Mouse (Mus musculus) midbrain, postnatal 0 days (tissue): ENCODE results near the gene Exoc4. TPM values are rescaled to one million over a fixed set of nuclear protein-coding genes. Genes with fewer than 3 reads are reported as not detected.

Experiments
- ATAC-seq: fragments of 200-750 bp; cut with Nextera tagmentation; 2 replicates; pipeline ENCODE4 v1.8.0; 2017; ENCODE audit warnings: moderate number of reproducible peaks, mild to moderate bottlenecking, moderate TSS enrichment, moderate library complexity; ENCODE audit not compliant: low FRiP score
- DNase-seq: peaks from one replicate; pipeline ENCODE4 v3.0.0-alpha.2; 2015; ENCODE audit warnings: low spot score
- H3K27ac ChIP-seq: fragments of 300-500 bp; sonication (generic); 2 replicates; pipeline ENCODE4 v1.5.1; 2014; ENCODE audit warnings: low read depth, mild to moderate bottlenecking, low read length, mixed read lengths
- H3K27me3 ChIP-seq: fragments of 300-500 bp; sonication (generic); 2 replicates; pipeline ENCODE4 v1.6.1; 2014; ENCODE audit warnings: low read length, control low read depth, mixed read lengths; ENCODE audit not compliant: insufficient read depth
- H3K36me3 ChIP-seq: fragments of 300-500 bp; sonication (generic); 2 replicates; pipeline ENCODE4 v1.6.1; 2014; ENCODE audit warnings: low read length, control low read depth, mixed read lengths; ENCODE audit not compliant: insufficient read depth
- H3K4me1 ChIP-seq: fragments of 300-500 bp; sonication (generic); 2 replicates; pipeline ENCODE4 v1.6.1; 2014; ENCODE audit warnings: mild to moderate bottlenecking, control low read depth, antibody characterized with exemption, low read length, mixed read lengths; ENCODE audit not compliant: insufficient read depth
- H3K4me2 ChIP-seq: fragments of 300-500 bp; sonication (generic); 2 replicates; pipeline ENCODE4 v1.6.1; 2014; ENCODE audit warnings: low read depth, mild to moderate bottlenecking, low read length, mixed read lengths; ENCODE audit not compliant: poor library complexity, severe bottlenecking
- H3K4me3 ChIP-seq: fragments of 300-500 bp; sonication (generic); 2 replicates; pipeline ENCODE4 v1.5.1; 2014; ENCODE audit warnings: low read depth, mild to moderate bottlenecking, low read length, moderate library complexity
- H3K9ac ChIP-seq: fragments of 300-500 bp; sonication (generic); replicated peaks from 2 replicates; pipeline ENCODE4 v1.6.1; 2014; ENCODE audit warnings: mild to moderate bottlenecking, low read length, moderate library complexity, mixed read lengths; ENCODE audit not compliant: poor library complexity, severe bottlenecking
- H3K9me3 ChIP-seq: fragments of 300-500 bp; sonication (generic); 2 replicates; pipeline ENCODE4 v1.6.1; 2016; ENCODE audit warnings: low read length, control low read depth
- CTCF ChIP-seq: IDR thresholded peaks from 2 replicates; pipeline ENCODE4 v1.5.1; 2016; ENCODE audit warnings: antibody characterized with exemption, mild to moderate bottlenecking
- WGBS: fragments of 180-500 bp; shearing (Covaris S2); extraction: QIAGEN DNeasy Blood & Tissue Kit; methylation state at CpG from one replicate; pipeline ENCODE4 v1.1.7; 2014; 5-methylcytosine and 5-hydroxymethylcytosine counted together
- polyA plus RNA-seq: library from polyadenylated mRNA; unstranded; fragments of >200 nt; fragmentation: Nextera tagmentation; extraction: Ambion mirVana; gene quantifications from 2 replicates; pipeline ENCODE4 v1.2.1, GENCODE M21; 2015
- total RNA-seq: library from RNA; depleted of rRNA; stranded (reverse); fragments of >200 nt; gene quantifications from 2 replicates; pipeline ENCODE4 v1.2.3, GENCODE M21; 2014

The Exoc4 gene
- total and polyA plus RNA-seq, 2 experiments from 2014 or later: 29.5 to 72.5 TPM

- DNase-seq: no peak
- 69% methylated on average over 5 of the region's 5 CpGs for WGBS
These were observed 15.1 kb downstream of the Exoc4 start for GRCm38 (mm10) chr6:33263950-33264349.

GRCm38 (mm10) chr6:33264388-33264787 lies 15.5 kb downstream of the Exoc4 start:
- Histone ChIP-seq H3K36me3 (peaks cover 6% of the 10 kb centered on the region; the same call in 1 of the 2 replicates), H3K4me3 (no peak overlapping the region), H3K27ac (no peak overlapping the region), H3K9ac (no peak overlapping the region), H3K4me1 (no peaks in the 10 kb centered on the region), H3K9me3 (no peaks in the 10 kb centered on the region), H3K4me2 (no peak overlapping the region), H3K27me3 (no peaks in the 10 kb centered on the region)
- DNase-seq: no peak
- WGBS: 87% methylated on average over 2 of the region's 2 CpGs
- ATAC-seq: no peak
- no peak for TF ChIP-seq CTCF

More at GRCm38 (mm10) chr6:33263950-33264349, 15.1 kb downstream of the Exoc4 start:
- Histone ChIP-seq H3K9me3 (no peaks in the 10 kb centered on the region), H3K9ac (no peak overlapping the region), H3K4me3 (no peak overlapping the region), H3K27me3 (no peaks in the 10 kb centered on the region), H3K27ac (no peak overlapping the region), H3K4me1 (no peaks in the 10 kb centered on the region), H3K36me3 (peaks cover 6% of the 10 kb centered on the region; the same call in 1 of the 2 replicates), H3K4me2 (no peak overlapping the region)
- ATAC-seq: no peak
- no peak for TF ChIP-seq CTCF

GRCm38 (mm10) chr6:33267571-33267970 lies 18.7 kb downstream of the Exoc4 start:
- H3K9me3 ChIP-seq: no peaks in the 10 kb centered on the region
- 87% methylated on average over 6 of the region's 6 CpGs for WGBS
- H3K27me3 ChIP-seq: no peaks in the 10 kb centered on the region
- no peak overlapping the region for H3K4me2 ChIP-seq
- ATAC-seq (no peak), DNase-seq (no peak)
- H3K4me1 ChIP-seq: no peaks in the 10 kb centered on the region
- TF ChIP-seq CTCF: no peak
- peaks cover 6% of the 10 kb centered on the region; the same call in 1 of the 2 replicates for H3K36me3 ChIP-seq
- H3K9ac ChIP-seq: no peak overlapping the region
- no peak overlapping the region for H3K27ac ChIP-seq
- no peak overlapping the region for H3K4me3 ChIP-seq

- no peak for TF ChIP-seq CTCF
- H3K9me3 ChIP-seq: no peaks in the 10 kb centered on the region
- no peak overlapping the region for H3K9ac ChIP-seq
- no peaks in the 10 kb centered on the region for H3K36me3 ChIP-seq
- no peaks in the 10 kb centered on the region for H3K27me3 ChIP-seq
- 0 out of 2 replicates have a peak overlapping the region, but pooled peaks have one; percentile 1 for H3K27ac ChIP-seq
- ATAC-seq (no peak), DNase-seq (peak; percentile 26)
- H3K4me1 ChIP-seq: no peaks in the 10 kb centered on the region
- H3K4me3 ChIP-seq: no peak overlapping the region
- no peak overlapping the region for H3K4me2 ChIP-seq
- WGBS: 35% methylated on average over 3 of the region's 3 CpGs
These were observed 34.6 kb downstream of the Exoc4 start for GRCm38 (mm10) chr6:33283523-33283922.

- Histone ChIP-seq H3K9me3 (no peaks in the 10 kb centered on the region), H3K27ac (no peak overlapping the region), H3K36me3 (no peaks in the 10 kb centered on the region), H3K4me1 (no peaks in the 10 kb centered on the region), H3K4me2 (no peak overlapping the region), H3K27me3 (no peaks in the 10 kb centered on the region), H3K9ac (no peak overlapping the region), H3K4me3 (no peak overlapping the region)
- WGBS: 61% methylated on average over 4 of the region's 4 CpGs
- TF ChIP-seq CTCF: no peak
- no peak for ATAC-seq
- DNase-seq: no peak
These were observed 35.1 kb downstream of the Exoc4 start for GRCm38 (mm10) chr6:33283936-33284335.

- Histone ChIP-seq H3K9me3 (no peaks in the 10 kb centered on the region), H3K9ac (no peak overlapping the region), H3K36me3 (no peaks in the 10 kb centered on the region), H3K4me3 (no peak overlapping the region), H3K27me3 (no peaks in the 10 kb centered on the region), H3K4me1 (no peaks in the 10 kb centered on the region), H3K4me2 (no peak overlapping the region), H3K27ac (no peak overlapping the region)
- 90% methylated on average over 6 of the region's 6 CpGs for WGBS
- ATAC-seq: no peak
- DNase-seq: no peak
- no peak for TF ChIP-seq CTCF
These were observed 37.5 kb downstream of the Exoc4 start for GRCm38 (mm10) chr6:33286376-33286775.
